Mouse (Mus musculus): Measurements from ENCODE around the gene H2-K1.
A peak's percentile ranks its signal among the peaks of the same experiment; 100 is the strongest.

DNA sequence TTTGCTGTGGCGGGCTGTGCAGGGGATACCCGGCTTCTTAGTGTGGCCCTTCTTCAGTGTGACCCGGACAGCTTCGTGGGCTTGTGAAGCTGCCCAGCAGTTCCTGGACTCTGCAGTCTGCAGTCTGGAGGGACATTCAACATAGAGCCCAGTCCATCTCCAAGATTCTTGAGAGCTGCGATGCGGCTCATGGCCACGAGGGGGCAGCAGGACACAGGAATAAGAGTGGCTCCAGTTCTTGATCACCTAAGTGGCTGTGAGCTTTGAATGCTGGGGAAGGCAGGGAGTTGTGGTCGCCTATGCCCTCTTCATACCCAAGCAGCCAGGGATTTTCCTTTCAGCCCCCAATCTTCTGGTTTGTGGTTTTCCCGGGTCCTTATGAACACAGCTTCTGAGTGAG lies 31.7 kb downstream of the H2-K1 start:
- TF ChIP-seq POLR2A (IDR thresholded peaks at IDR 0.05; ENCODE audit: borderline replicate concordance, extremely low read depth, low read depth, low read length) (peak; percentile 23; the same call in 1 of the 2 replicates), CTCF (IDR thresholded peaks at IDR 0.05; ENCODE audit: insufficient read depth, low read length) (peak; percentile 95)

All from lung, adult 2 months (tissue).